Mouse (Mus musculus) ES-CJ7 (cell line): Measurements from ENCODE around the gene Clic3.
A peak's percentile ranks its signal among the peaks of the same experiment; 100 is the strongest.

Experiments used
- DNase-seq: peaks from one replicate; pipeline ENCODE4 v3.0.0; 2011; ENCODE audit warnings: low read depth, low spot score

The Clic3 gene

GRCm38 (mm10) chr2:25442682-25443081 is 14.0 kb upstream of the Clic3 start:
- DNase-seq, result no peak

- DNase-seq, result no peak
These were observed 5.6 kb upstream of the Clic3 start for GRCm38 (mm10) chr2:25450853-25451647.

- no peak for DNase-seq
These were observed 3.7 kb upstream of the Clic3 start for GRCm38 (mm10) chr2:25452951-25453350.

DNA sequence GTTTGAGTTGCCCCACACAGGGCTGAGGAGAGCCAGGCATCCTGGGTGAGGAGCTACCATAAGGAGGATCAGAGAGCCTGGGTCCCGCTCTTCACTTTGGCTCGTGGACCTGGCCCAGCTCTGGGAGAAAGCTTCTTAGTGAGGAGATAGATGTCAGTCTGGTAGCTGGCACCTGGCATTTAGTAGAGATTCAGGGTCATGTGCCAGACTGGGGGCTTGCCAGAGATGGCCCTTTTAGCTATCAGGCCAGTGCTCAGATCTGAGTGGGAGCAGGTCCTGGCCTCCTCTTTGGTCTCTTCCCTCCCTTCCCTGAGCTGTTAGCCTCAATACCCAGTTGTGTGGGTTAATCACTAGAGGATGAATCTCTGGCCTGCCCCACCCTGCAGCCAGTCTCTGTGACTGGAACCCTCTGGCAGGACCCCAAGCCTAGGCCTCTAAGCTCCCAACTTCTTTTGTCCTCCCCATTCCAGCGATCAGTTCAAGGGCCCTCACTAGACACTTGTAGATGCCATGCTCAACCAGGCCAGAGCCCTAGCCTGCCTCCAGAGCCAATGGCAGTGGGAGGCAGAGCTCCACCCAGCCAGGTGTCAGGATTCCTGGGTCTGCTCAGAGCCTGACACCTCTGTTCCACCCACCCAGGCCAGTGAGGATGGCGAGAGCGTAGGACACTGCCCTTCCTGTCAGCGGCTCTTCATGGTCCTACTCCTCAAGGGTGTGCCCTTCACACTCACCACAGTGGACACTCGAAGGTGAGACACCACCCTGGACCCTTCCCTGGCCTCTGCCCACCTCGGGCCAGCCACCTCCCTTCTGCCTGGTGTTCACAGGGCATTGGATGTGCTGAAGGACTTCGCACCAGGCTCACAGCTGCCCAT is 621 bp downstream of the Clic3 start:
- DNase-seq, result no peak

- peak; percentile 25 for DNase-seq
These were observed 2.3 kb downstream of the Clic3 start for GRCm38 (mm10) chr2:25458911-25459310.

- DNase-seq, result no peak
These were observed 3.5 kb downstream of the Clic3 start for GRCm38 (mm10) chr2:25460135-25460534.

GRCm38 (mm10) chr2:25460551-25461309 is 4.1 kb downstream of the Clic3 start, which contains the start of gene Paxx:
TSS of gene Paxx (minus strand) at chr2:25461094.
- peak; percentile 99 for DNase-seq

DNA sequence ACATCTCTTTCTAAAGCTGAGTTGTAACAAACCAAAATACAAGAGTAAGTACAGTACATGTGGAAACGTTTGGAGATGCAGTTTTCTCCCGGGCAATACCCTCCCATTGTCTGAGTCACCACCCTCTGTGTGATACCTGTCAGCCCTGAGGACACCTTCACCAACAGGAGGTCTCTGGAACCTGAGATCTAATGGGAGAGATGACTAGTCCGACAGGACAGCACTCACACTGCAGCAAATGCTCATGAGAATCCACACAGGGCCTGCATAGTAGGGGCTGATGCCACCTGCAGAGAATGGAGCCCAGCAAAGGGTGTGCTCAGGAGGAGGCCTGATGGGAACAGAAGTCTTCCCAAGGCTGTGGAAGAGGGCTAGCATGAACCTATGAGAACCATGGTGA is 4.8 kb downstream of the Clic3 start:
- no peak for DNase-seq

DNA sequence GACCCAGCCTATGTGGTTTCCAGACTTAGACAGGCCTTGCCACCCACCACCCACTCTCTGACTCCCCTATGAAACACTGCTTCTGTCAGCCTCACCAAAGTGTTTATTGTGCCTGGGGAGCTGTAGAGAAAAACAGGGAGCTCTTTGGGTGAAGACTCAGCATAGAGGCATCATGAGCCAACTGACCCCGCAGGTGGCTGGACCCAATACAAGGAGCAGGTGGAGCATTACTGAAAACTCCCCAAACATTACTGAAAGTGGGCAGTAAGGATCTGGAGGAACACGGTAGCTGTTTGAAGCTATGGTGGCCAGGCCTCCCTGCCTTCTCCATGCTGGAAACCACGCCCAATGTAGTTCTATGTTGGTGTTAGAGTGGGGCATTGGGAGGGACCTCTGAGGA is 7.0 kb downstream of the Clic3 start:
- DNase-seq, result no peak

- DNase-seq, result no peak
These were observed 8.6 kb downstream of the Clic3 start for GRCm38 (mm10) chr2:25465256-25465655.

DNA sequence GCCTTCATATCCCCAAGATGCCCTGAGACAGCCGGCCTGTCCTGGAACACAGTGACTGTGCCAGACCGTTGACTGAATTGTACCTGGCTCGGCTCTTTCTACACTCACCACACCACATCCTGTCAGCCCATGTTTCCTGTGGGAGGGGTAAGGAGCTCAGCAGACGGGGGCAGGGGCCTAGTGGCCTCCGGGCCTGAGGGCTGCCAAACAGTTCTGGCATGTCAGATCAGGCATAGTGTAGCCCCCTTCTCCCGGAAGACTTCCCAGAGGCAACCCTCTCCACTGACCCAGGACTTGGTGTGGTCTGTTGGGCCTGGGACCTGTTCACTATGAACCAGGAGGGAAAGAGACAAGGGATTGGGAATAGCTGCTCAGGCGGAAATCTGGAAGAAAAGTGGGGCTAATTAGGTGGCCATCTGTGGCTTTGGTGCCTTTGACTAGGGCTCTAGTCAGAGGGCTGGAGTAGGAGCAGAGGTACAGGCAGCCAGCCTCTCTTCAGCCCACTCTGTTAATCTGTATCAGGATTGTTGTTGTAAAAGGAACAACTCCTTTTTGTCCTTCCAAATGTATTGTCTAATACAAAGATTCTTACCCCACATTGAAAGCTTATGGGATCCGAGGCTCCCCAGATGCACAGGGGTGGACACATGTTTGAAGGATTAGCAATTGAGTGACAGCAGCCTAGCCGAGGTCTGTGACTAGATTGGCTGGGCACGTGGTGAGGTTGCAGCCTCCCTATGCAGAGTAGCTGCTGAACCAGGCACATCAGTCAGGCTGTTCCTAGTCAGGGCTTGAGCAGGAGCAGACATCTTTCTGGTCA is 9.4 kb downstream of the Clic3 start:
- DNase-seq, result no peak

DNA sequence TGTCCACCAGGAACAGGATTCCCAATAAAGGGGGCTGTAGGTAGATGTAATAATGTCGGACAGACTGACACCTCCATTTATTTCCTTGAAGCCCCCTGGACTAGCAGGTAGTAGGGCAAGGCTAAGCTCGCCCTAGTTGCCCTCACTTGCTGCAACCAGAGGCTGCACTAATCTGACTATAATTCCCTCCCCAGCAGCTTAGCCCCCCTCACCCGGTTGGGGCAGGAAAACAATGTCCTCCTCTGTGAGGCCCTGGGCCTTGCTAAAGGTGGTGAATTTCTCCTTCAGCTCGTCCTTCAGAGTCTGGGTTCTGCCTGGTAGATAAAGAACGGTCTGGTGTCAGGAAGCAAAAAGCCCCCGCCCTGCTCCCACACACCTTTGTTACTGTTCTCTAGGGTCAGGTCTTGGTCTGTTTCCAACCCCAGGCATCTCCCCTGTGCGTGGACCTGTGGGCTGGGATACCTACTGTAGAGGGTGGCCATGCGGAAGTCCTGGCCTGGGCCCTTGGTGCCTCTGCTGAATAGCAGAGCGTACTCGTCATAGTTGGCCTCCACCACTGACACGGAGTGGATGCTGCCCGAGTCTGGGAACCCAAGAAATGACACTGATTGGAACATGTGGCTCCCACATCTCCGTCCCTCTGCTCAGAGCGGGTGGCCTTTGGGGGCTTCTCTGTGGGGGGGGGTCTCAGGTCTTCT is 11.1 kb downstream of the Clic3 start:
- DNase-seq, result no peak

- DNase-seq, result no peak
These were observed 12.6 kb downstream of the Clic3 start for GRCm38 (mm10) chr2:25468962-25469915.

- no peak for DNase-seq
These were observed 13.3 kb downstream of the Clic3 start, which contains the start of gene Ptgds for GRCm38 (mm10) chr2:25469969-25470368. TSS of gene Ptgds (minus strand) at chr2:25470046.

- DNase-seq, result no peak
These were observed 15.9 kb downstream of the Clic3 start for GRCm38 (mm10) chr2:25472550-25472949.

GRCm38 (mm10) chr2:25477541-25477940 is 20.9 kb downstream of the Clic3 start:
- DNase-seq, result no peak

GRCm38 (mm10) chr2:25477967-25478675 is 21.5 kb downstream of the Clic3 start:
- no peak for DNase-seq

DNA sequence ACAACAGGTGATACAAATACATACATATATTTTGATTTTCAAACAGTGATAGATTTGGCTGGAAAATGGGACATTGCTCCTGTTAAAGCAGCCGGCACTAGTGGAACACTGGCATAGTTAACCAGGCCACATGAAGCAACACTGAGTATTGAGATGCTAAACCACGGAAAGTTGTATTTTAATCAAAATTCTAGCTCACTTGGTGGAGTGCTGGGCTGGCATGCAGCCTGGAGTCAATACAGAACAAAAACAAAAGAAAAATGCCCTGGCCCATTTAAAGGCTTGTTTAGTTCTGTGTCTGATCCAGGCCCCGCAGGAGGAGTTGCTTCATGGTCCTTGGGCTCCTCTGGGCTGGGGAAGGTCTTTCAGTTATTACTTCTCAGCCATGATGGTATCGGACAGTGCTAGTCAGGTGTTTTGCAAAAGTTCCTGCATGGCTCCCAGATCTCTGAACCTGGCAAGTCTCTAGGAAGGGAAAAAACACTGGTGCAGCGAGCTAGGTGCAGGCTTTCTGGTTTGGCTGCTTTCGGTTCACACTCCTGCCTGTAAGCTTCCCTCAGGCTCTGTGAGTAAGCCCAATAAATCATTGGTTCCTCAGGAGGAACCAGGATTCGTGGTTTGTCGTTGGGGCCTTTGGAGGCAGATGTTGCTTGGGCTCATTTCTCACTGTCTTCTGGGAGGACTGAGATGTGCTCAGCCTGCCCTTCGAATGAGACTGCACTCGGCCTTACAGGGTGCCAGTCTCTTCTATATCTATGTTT is 23.1 kb downstream of the Clic3 start:
- no peak for DNase-seq
